Mouse (Mus musculus) MEL (cell line): ENCODE measurements around the gene Acoxl. TPM values are rescaled to one million over a fixed set of nuclear protein-coding genes. Genes with fewer than 3 reads are reported as not detected.
A peak's percentile ranks its signal among the peaks of the same experiment; 100 is the strongest.

Experiments used
- DNase-seq: peaks from one replicate; pipeline ENCODE4 v3.0.0; 2011; ENCODE audit warnings: low read depth, low spot score
- H3K27ac ChIP-seq: 2 replicates; pipeline ENCODE4 v1.5.1; 2012; ENCODE audit warnings: low read depth, mild to moderate bottlenecking, control low read depth, low read length, moderate library complexity; ENCODE audit not compliant: control insufficient read depth
- H3K27me3 ChIP-seq, 2 experiments: fragments of 150-350 bp in 1 of 2; sonication (generic) in 1 of 2; 2 replicates each; pipeline ENCODE4 v1.6.1; 2012; ENCODE audit warnings: low read length in 2 of 2, mild to moderate bottlenecking in 2 of 2, improper control_type of control experiment in 1 of 2, moderate library complexity in 1 of 2; ENCODE audit not compliant: insufficient read depth in 2 of 2, control insufficient read depth in 1 of 2
- H3K36me3 ChIP-seq, 2 experiments: 2 replicates each; pipeline ENCODE4 v1.6.1; 2012 to 2014; ENCODE audit warnings: low read length in 2 of 2, improper control_type of control experiment in 1 of 2, inconsistent platforms in 1 of 2, mild to moderate bottlenecking in 1 of 2; ENCODE audit not compliant: insufficient read depth in 2 of 2, control insufficient read depth in 1 of 2
- H3K4me1 ChIP-seq, 2 experiments: fragments of 150-350 bp in 1 of 2; sonication (generic) in 1 of 2; 2 replicates each; pipeline ENCODE4 v1.6.1; 2012; ENCODE audit warnings: low read length in 2 of 2, improper control_type of control experiment in 1 of 2, mild to moderate bottlenecking in 1 of 2; ENCODE audit not compliant: insufficient read depth in 2 of 2, control insufficient read depth in 1 of 2
- H3K4me3 ChIP-seq, 2 experiments: fragments of 150-350 bp in 1 of 2; sonication (generic) in 1 of 2; 2 replicates each; pipeline ENCODE4 v1.5.1; 2012; ENCODE audit warnings: low read depth in 2 of 2, low read length in 2 of 2, mild to moderate bottlenecking in 2 of 2, moderate library complexity in 2 of 2, control low read depth in 1 of 2, improper control_type of control experiment in 1 of 2; ENCODE audit not compliant: control insufficient read depth in 1 of 2, insufficient read depth in 1 of 2
- H3K79me2 ChIP-seq: 2 replicates; pipeline ENCODE4 v1.6.1; 2012; ENCODE audit warnings: mild to moderate bottlenecking, low read length, moderate library complexity; ENCODE audit not compliant: control insufficient read depth, poor library complexity, insufficient read depth
- H3K9ac ChIP-seq: 2 replicates; pipeline ENCODE4 v1.6.1; 2012; ENCODE audit warnings: low read depth, mild to moderate bottlenecking, control low read depth, low read length, moderate library complexity; ENCODE audit not compliant: control insufficient read depth, poor library complexity, severe bottlenecking
- H3K9me3 ChIP-seq: fragments of 150-350 bp; sonication (generic); replicated peaks from 2 replicates; pipeline ENCODE4 v1.6.1; 2012; ENCODE audit warnings: mild to moderate bottlenecking, low read length, improper control_type of control experiment, moderate library complexity; ENCODE audit not compliant: insufficient read depth
- CTCF ChIP-seq, 3 experiments: IDR thresholded peaks in 2 of 3; conservative IDR thresholded peaks in 1 of 3; 2 replicates each; pipeline ENCODE4 v1.5.1; 2011 to 2012; ENCODE audit warnings: low read length in 3 of 3, low read depth in 2 of 3, mild to moderate bottlenecking in 2 of 3, improper control_type of control experiment in 1 of 3, inconsistent platforms in 1 of 3, mixed read lengths in 1 of 3, moderate library complexity in 1 of 3; ENCODE audit not compliant: control insufficient read depth in 1 of 3, insufficient read depth in 1 of 3, poor library complexity in 1 of 3, severe bottlenecking in 1 of 3
- E2F4 ChIP-seq: IDR thresholded peaks from 2 replicates; pipeline ENCODE4 v1.6.1; 2011; ENCODE audit warnings: low read depth, low read length, improper control_type of control experiment, borderline replicate concordance
- ELF1 ChIP-seq: IDR thresholded peaks from 2 replicates; pipeline ENCODE4 v1.6.1; 2014; ENCODE audit warnings: low read depth, mild to moderate bottlenecking, inconsistent platforms, low read length, improper control_type of control experiment, moderate library complexity
- EP300 ChIP-seq, 2 experiments: IDR thresholded peaks; 2 replicates each; pipeline ENCODE4 v1.6.1; 2011; ENCODE audit warnings: improper control_type of control experiment in 2 of 2, low read length in 2 of 2, low read depth in 1 of 2, mild to moderate bottlenecking in 1 of 2
- ETS1 ChIP-seq: IDR thresholded peaks from 2 replicates; pipeline ENCODE4 v1.6.1; 2012; ENCODE audit warnings: low read depth, mild to moderate bottlenecking, inconsistent platforms, low read length, improper control_type of control experiment, moderate library complexity
- GATA1 ChIP-seq: IDR thresholded peaks from 2 replicates; pipeline ENCODE4 v1.6.1; 2011; ENCODE audit warnings: low read depth, low read length, improper control_type of control experiment
- KAT2A ChIP-seq: conservative IDR thresholded peaks from 2 replicates; pipeline ENCODE4 v1.6.1; 2012; ENCODE audit warnings: low read depth, low read length, improper control_type of control experiment, inconsistent platforms
- MAFK ChIP-seq: IDR thresholded peaks from 2 replicates; pipeline ENCODE4 v1.6.1; 2011; ENCODE audit warnings: low read depth, mild to moderate bottlenecking, low read length, improper control_type of control experiment, borderline replicate concordance
- MAX ChIP-seq: IDR thresholded peaks from 2 replicates; pipeline ENCODE4 v1.6.1; 2011; ENCODE audit warnings: low read length, improper control_type of control experiment
- MAZ ChIP-seq: IDR thresholded peaks from 2 replicates; pipeline ENCODE4 v1.6.1; 2012; ENCODE audit warnings: low read depth, mild to moderate bottlenecking, inconsistent platforms, low read length, improper control_type of control experiment
- MEF2A ChIP-seq: IDR thresholded peaks from 2 replicates; pipeline ENCODE4 v1.6.1; 2014; ENCODE audit warnings: low read depth, mild to moderate bottlenecking, inconsistent platforms, low read length, improper control_type of control experiment; ENCODE audit not compliant: poor library complexity, insufficient replicate concordance, severe bottlenecking; ENCODE audit errors: extremely low read depth
- MXI1 ChIP-seq: IDR thresholded peaks from 2 replicates; pipeline ENCODE4 v1.6.1; 2011; ENCODE audit warnings: mild to moderate bottlenecking, low read depth, low read length, improper control_type of control experiment
- POLR2AphosphoS2 ChIP-seq: IDR thresholded peaks from 2 replicates; pipeline ENCODE4 v1.6.1; 2011; ENCODE audit warnings: low read length, improper control_type of control experiment
- TAL1 ChIP-seq: IDR thresholded peaks from 2 replicates; pipeline ENCODE4 v1.6.1; 2012; ENCODE audit warnings: mild to moderate bottlenecking, inconsistent platforms, low read length, moderate library complexity, mixed read lengths
- TBP ChIP-seq: IDR thresholded peaks from 2 replicates; pipeline ENCODE4 v1.8.0; 2011; ENCODE audit warnings: low read depth, low read length, improper control_type of control experiment
- TCF12 ChIP-seq: IDR thresholded peaks from 2 replicates; pipeline ENCODE4 v1.6.1; 2014; ENCODE audit warnings: low read depth, mild to moderate bottlenecking, inconsistent platforms, low read length, improper control_type of control experiment, moderate library complexity
- UBTF ChIP-seq: IDR thresholded peaks from 2 replicates; pipeline ENCODE4 v1.6.1; 2012; ENCODE audit warnings: low read depth, mild to moderate bottlenecking, inconsistent platforms, low read length, improper control_type of control experiment, moderate library complexity, borderline replicate concordance; ENCODE audit not compliant: insufficient read depth
- ZMIZ1 ChIP-seq: IDR thresholded peaks from 2 replicates; pipeline ENCODE4 v1.6.1; 2012; ENCODE audit warnings: low read depth, mild to moderate bottlenecking, inconsistent platforms, low read length, improper control_type of control experiment, moderate library complexity
- ZNF384 ChIP-seq: IDR thresholded peaks from 2 replicates; pipeline ENCODE4 v1.6.1; 2012; ENCODE audit warnings: low read depth, mild to moderate bottlenecking, inconsistent platforms, low read length, improper control_type of control experiment
- polyA plus RNA-seq, 2 experiments: library from polyadenylated mRNA; stranded (reverse) in 1 of 2; unstranded in 1 of 2; fragments of >175 nt in 1 of 2; fragments of >200 nt in 1 of 2; gene quantifications; 2 replicates each; pipeline versions ENCODE4 v1.2.1 to v1.2.4; 2012; ENCODE audit warnings: low replicate concordance in 2 of 2, low read depth in 1 of 2; ENCODE audit not compliant: insufficient read length in 2 of 2, insufficient read depth in 1 of 2, missing spikeins in 1 of 2
- total RNA-seq: library from RNA; depleted of rRNA; stranded (reverse); fragments of 300-350 nt; gene quantifications from 2 replicates; pipeline ENCODE4 v1.2.3, GENCODE M21; 2012

Acoxl gene
- total and polyA plus RNA-seq, 3 experiments = 0.31 to 0.39 TPM; not detected in 1

GRCm38 (mm10) chr2:128143992-128144391 lies 305.3 kb downstream of the Acoxl start:
- H3K4me3 ChIP-seq = no peak overlapping the region
- no peaks in the 10 kb centered on the region for H3K9me3 ChIP-seq
- peaks cover 0 to 6% of the 10 kb centered on the region in 2 experiments; a peak in 3 of 4 replicates for H3K36me3 ChIP-seq
- DNase-seq = peak; percentile 29
- no peaks in the 10 kb centered on the region for H3K79me2 ChIP-seq
- H3K9ac ChIP-seq = no peak overlapping the region
- H3K27me3 ChIP-seq = no peaks in the 10 kb centered on the region
- no peak overlapping the region for H3K27ac ChIP-seq
- TF ChIP-seq GATA1 (peak; percentile 72), TAL1 (peak; percentile 14; the same call in 1 of the 2 replicates), POLR2AphosphoS2 (no peak), MXI1 (no peak), MAZ (no peak), ZNF384 (peak; percentile 88), UBTF (no peak), EP300 (IDR thresholded peaks at IDR 0.05; ENCODE audit: low read depth in 1 of 2, low read length in 2 of 2) (peak; percentile 53 to 73; a peak in 3 of 4 replicates), TCF12 (peak; percentile 73; the same call in 1 of the 2 replicates), TBP (no peak), ETS1 (peak; percentile 32; the same call in 1 of the 2 replicates)
- H3K4me1 ChIP-seq = peaks cover 2 to 5% of the 10 kb centered on the region in 2 experiments

GRCm38 (mm10) chr2:128145433-128145832 lies 306.8 kb downstream of the Acoxl start:
- Histone ChIP-seq H3K27me3 (no peaks in the 10 kb centered on the region), H3K4me1 (peaks cover 2 to 5% of the 10 kb centered on the region in 2 experiments), H3K9ac (no peak overlapping the region), H3K4me3 (no peak overlapping the region), H3K79me2 (no peaks in the 10 kb centered on the region), H3K27ac (no peak overlapping the region), H3K9me3 (no peaks in the 10 kb centered on the region)
- TF ChIP-seq E2F4 (no peak), CTCF (IDR thresholded peaks at IDR 0.05 in 2 of 3, conservative IDR thresholded peaks at IDR 0.05 in 1 of 3; ENCODE audit: control insufficient read depth in 1 of 3, insufficient read depth in 1 of 3, low read depth in 2 of 3, low read length in 3 of 3, poor library complexity in 1 of 3, severe bottlenecking in 1 of 3) (no peak), ZMIZ1 (no peak), TBP (no peak)
- TF ChIP-seq, all 39 proteins: peak for 0
- DNase-seq = no peak
- H3K36me3 ChIP-seq = peaks cover 0 to 6% of the 10 kb centered on the region in 2 experiments; a peak in 2 of 4 replicates

GRCm38 (mm10) chr2:128149596-128149995 lies 310.9 kb downstream of the Acoxl start:
- H3K4me1 ChIP-seq = peaks cover 4 to 19% of the 10 kb centered on the region in 2 experiments; a peak in 3 of 4 replicates
- peaks cover 0 to 8% of the 10 kb centered on the region in 2 experiments; a peak in 2 of 4 replicates for H3K36me3 ChIP-seq

More at GRCm38 (mm10) chr2:128149596-128149995, 310.9 kb downstream of the Acoxl start:
- Histone ChIP-seq H3K9ac (no peak overlapping the region), H3K79me2 (no peaks in the 10 kb centered on the region), H3K27me3 (no peaks in the 10 kb centered on the region), H3K9me3 (no peaks in the 10 kb centered on the region), H3K27ac (no peak overlapping the region), H3K4me3 (no peak overlapping the region)
- no peak for TF ChIP-seq ELF1
- TF ChIP-seq KAT2A = no peak
- no peak for TF ChIP-seq GATA1
- no peak for TF ChIP-seq TAL1
- no peak for TF ChIP-seq MAFK
- no peak for TF ChIP-seq MEF2A
- no peak for TF ChIP-seq MAX
- DNase-seq = no peak
